30 mouse cellular contexts compared by ENCODE assay signal in the genomic region with DNA sequence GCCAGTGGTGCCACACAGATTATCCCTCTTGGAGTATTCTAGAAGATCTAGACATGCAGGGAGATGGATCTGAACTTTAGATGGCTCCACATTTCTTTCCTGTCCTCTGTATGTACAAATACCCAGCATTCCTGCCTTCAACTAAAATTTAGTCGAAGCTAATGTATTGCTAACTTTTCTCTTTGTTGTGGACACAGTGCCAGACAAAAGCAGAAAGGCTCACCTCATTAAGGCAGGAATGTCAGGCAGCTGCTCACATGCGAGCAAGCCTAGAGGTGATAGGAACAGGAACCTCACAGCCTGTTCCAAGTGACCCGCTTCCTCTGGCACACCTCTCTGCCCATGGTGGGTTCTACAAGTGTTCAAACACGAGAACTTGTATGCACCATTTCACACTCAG. TPM values are rescaled to one million over a fixed set of nuclear protein-coding genes. Genes with fewer than 3 reads are reported as not detected.
"Had no signal": no experiment of that assay in that cellular context is flagged by ENCODE, and none has a peak within 500 bp of the region (broad histone marks: within the 10 kb centered on the region; RNA-seq: fewer than 3 reads in every experiment).

No protein-coding gene starts in this region.

- DNase-seq: gastrocnemius, postnatal 14 days; gastrocnemius, postnatal 36 days; heart, adult 18-20 months; heart, postnatal 10 days; heart, postnatal 36 days; kidney, adult 18-20 months; kidney, adult 8-10 months; kidney, postnatal 10 days; kidney, postnatal 25 days; kidney, postnatal 4 days; liver; liver, embryonic 13.5 days had no signal

- H3K4me3 ChIP-seq: heart, embryonic 10.5 days; heart, embryonic 12.5 days; hindbrain, embryonic 12.5 days; intestine, embryonic 15.5 days; layer of hippocampus, adult 2 months; left cerebral cortex, adult 2 months; limb, embryonic 10.5 days; limb, embryonic 12.5 days; liver, embryonic 13.5 days had no signal

- H3K27me3 ChIP-seq: heart, embryonic 12.5 days; intestine, embryonic 15.5 days; limb, embryonic 12.5 days; liver, embryonic 13.5 days had no signal

- H3K27ac ChIP-seq: hindbrain, embryonic 12.5 days; hindbrain, embryonic 14.5 days; intestine, embryonic 15.5 days; layer of hippocampus, adult 2 months; left cerebral cortex, adult 2 months; limb, embryonic 10.5 days; limb, embryonic 12.5 days; liver, embryonic 13.5 days had no signal

- H3K4me2 ChIP-seq: heart, embryonic 12.5 days; hindbrain, embryonic 12.5 days; hindbrain, embryonic 14.5 days; intestine, embryonic 15.5 days; limb, embryonic 12.5 days; liver, embryonic 11.5 days; liver, embryonic 13.5 days had no signal

- ATAC-seq: hindbrain, embryonic 16.5 days; inflammation-experienced regulatory T-cells, adult 6 months; intestine, embryonic 15.5 days; intestine, postnatal 0 days had no signal

- H3K36me3 ChIP-seq: heart, embryonic 10.5 days; heart, embryonic 12.5 days; hindbrain, embryonic 12.5 days; intestine, embryonic 15.5 days; limb, embryonic 10.5 days; limb, embryonic 12.5 days; liver, embryonic 13.5 days had no signal

- H3K4me1 ChIP-seq: hindbrain, embryonic 12.5 days; intestine, embryonic 15.5 days; limb, embryonic 12.5 days; liver, embryonic 13.5 days had no signal

- H3K9ac ChIP-seq: heart, embryonic 12.5 days; hindbrain, embryonic 12.5 days; hindbrain, embryonic 14.5 days; intestine, embryonic 15.5 days; limb, embryonic 12.5 days; liver, embryonic 13.5 days had no signal

- H3K9me3 ChIP-seq: heart, embryonic 10.5 days; heart, embryonic 12.5 days; hindbrain, embryonic 12.5 days; intestine, embryonic 15.5 days; limb, embryonic 10.5 days; limb, embryonic 12.5 days; liver, embryonic 13.5 days had no signal

RNA-seq across cellular contexts. Expression of a gene that starts 26.2 kb away (rescaled TPM):
- polyA plus RNA-seq: gonadal fat pad, adult 2 months; heart, embryonic 12.5 days; heart, embryonic 14.5 days; heart, embryonic 16.5 days; hindbrain, embryonic 12.5 days; hindbrain, embryonic 14.5 days; hindbrain, embryonic 16.5 days; inflammation-experienced regulatory T-cells, adult 6 months; intestine, embryonic 15.5 days; intestine, postnatal 0 days; kidney, embryonic 14.5 days; kidney, embryonic 16.5 days; liver, embryonic 11.5 days; liver, embryonic 13.5 days had no signal
